Mouse (Mus musculus) midbrain, postnatal 0 days (tissue): Measurements from ENCODE around the gene Nupl2. TPM values are rescaled to one million over a fixed set of nuclear protein-coding genes. Genes with fewer than 3 reads are reported as not detected.

Source experiments
- ATAC-seq: fragments of 200-750 bp; cut with Nextera tagmentation; 2 replicates; pipeline ENCODE4 v1.8.0; 2017; ENCODE audit warnings: moderate number of reproducible peaks, mild to moderate bottlenecking, moderate TSS enrichment, moderate library complexity; ENCODE audit not compliant: low FRiP score
- DNase-seq: peaks from one replicate; pipeline ENCODE4 v3.0.0-alpha.2; 2015; ENCODE audit warnings: low spot score
- H3K27ac ChIP-seq: fragments of 300-500 bp; sonication (generic); 2 replicates; pipeline ENCODE4 v1.5.1; 2014; ENCODE audit warnings: low read depth, mild to moderate bottlenecking, low read length, mixed read lengths
- H3K27me3 ChIP-seq: fragments of 300-500 bp; sonication (generic); 2 replicates; pipeline ENCODE4 v1.6.1; 2014; ENCODE audit warnings: low read length, control low read depth, mixed read lengths; ENCODE audit not compliant: insufficient read depth
- H3K36me3 ChIP-seq: fragments of 300-500 bp; sonication (generic); 2 replicates; pipeline ENCODE4 v1.6.1; 2014; ENCODE audit warnings: low read length, control low read depth, mixed read lengths; ENCODE audit not compliant: insufficient read depth
- H3K4me1 ChIP-seq: fragments of 300-500 bp; sonication (generic); 2 replicates; pipeline ENCODE4 v1.6.1; 2014; ENCODE audit warnings: mild to moderate bottlenecking, control low read depth, antibody characterized with exemption, low read length, mixed read lengths; ENCODE audit not compliant: insufficient read depth
- H3K4me2 ChIP-seq: fragments of 300-500 bp; sonication (generic); 2 replicates; pipeline ENCODE4 v1.6.1; 2014; ENCODE audit warnings: low read depth, mild to moderate bottlenecking, low read length, mixed read lengths; ENCODE audit not compliant: poor library complexity, severe bottlenecking
- H3K4me3 ChIP-seq: fragments of 300-500 bp; sonication (generic); 2 replicates; pipeline ENCODE4 v1.5.1; 2014; ENCODE audit warnings: low read depth, mild to moderate bottlenecking, low read length, moderate library complexity
- H3K9ac ChIP-seq: fragments of 300-500 bp; sonication (generic); replicated peaks from 2 replicates; pipeline ENCODE4 v1.6.1; 2014; ENCODE audit warnings: mild to moderate bottlenecking, low read length, moderate library complexity, mixed read lengths; ENCODE audit not compliant: poor library complexity, severe bottlenecking
- H3K9me3 ChIP-seq: fragments of 300-500 bp; sonication (generic); 2 replicates; pipeline ENCODE4 v1.6.1; 2016; ENCODE audit warnings: low read length, control low read depth
- CTCF ChIP-seq: IDR thresholded peaks from 2 replicates; pipeline ENCODE4 v1.5.1; 2016; ENCODE audit warnings: antibody characterized with exemption, mild to moderate bottlenecking
- WGBS: fragments of 180-500 bp; shearing (Covaris S2); extraction: QIAGEN DNeasy Blood & Tissue Kit; methylation state at CpG from one replicate; pipeline ENCODE4 v1.1.7; 2014; 5-methylcytosine and 5-hydroxymethylcytosine counted together
- polyA plus RNA-seq: library from polyadenylated mRNA; unstranded; fragments of >200 nt; fragmentation: Nextera tagmentation; extraction: Ambion mirVana; gene quantifications from 2 replicates; pipeline ENCODE4 v1.2.1, GENCODE M21; 2015
- total RNA-seq: library from RNA; depleted of rRNA; stranded (reverse); fragments of >200 nt; gene quantifications from 2 replicates; pipeline ENCODE4 v1.2.3, GENCODE M21; 2014; rRNA removed

The Nupl2 gene
- 10.6 and 14.0 TPM in 2 replicates for total RNA-seq
- polyA plus RNA-seq: 9.0 and 9.4 TPM in 2 replicates

DNA sequence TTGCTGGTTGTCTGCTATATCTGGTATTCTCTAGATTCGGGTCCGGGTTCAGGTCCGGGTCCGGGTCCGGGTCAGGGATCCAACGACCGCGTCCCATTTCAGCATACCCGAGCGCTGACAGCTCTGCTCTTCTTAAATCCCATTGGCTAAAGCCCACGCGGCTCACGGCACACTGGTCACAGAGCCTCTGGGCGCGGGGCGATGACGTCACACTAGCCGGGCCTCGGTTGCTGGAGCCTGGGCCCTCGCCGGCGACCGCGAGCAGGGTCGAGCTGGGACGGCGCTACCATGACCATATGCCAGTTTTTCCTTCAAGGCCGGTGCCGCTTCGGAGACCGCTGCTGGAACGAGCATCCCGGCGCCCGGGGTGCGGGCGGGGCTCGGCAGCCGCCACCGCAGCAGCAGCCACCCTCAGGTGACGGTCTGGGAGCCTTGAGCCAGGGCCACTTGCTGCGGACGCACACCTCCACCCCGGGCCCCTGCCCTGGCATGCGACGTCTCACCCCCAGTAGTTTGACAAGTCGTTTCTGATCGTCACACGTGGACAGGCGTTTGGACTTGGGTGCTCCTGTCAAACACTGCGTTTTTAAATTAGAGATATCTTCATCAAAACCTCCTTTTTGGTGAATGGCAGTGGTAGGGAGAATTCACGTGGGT lies at the start of gene Nupl2:
TSS of gene Nupl2 (plus strand) at position 175 of the 657 bp plus-strand sequence.
- ATAC-seq: peak; percentile 97
- H3K4me3 ChIP-seq: peak within 1 kb of the TSS; percentile 92
- TF ChIP-seq CTCF: no peak
- peak within 1 kb of the TSS; percentile 97 for H3K9ac ChIP-seq
- peak within 1 kb of the TSS; percentile 87 for H3K27ac ChIP-seq
- DNase-seq: peak; percentile 98
- H3K27me3 ChIP-seq: no peaks in the 10 kb centered on the region
- WGBS: under 1% methylated on average over 51 of the region's 52 CpGs
- no peaks in the 10 kb centered on the region for H3K9me3 ChIP-seq
- H3K4me1 ChIP-seq: no peaks in the 10 kb centered on the region
- H3K36me3 ChIP-seq: peaks cover 7% of the 10 kb centered on the region
- H3K4me2 ChIP-seq: peak within 1 kb of the TSS; percentile 81

- Histone ChIP-seq H3K4me3 (no peak overlapping the region), H3K9ac (no peak overlapping the region), H3K4me1 (no peaks in the 10 kb centered on the region), H3K4me2 (no peak overlapping the region), H3K9me3 (no peaks in the 10 kb centered on the region), H3K27ac (no peak overlapping the region), H3K36me3 (no peaks in the 10 kb centered on the region), H3K27me3 (no peaks in the 10 kb centered on the region)
- ATAC-seq: no peak
- no peak for DNase-seq
- TF ChIP-seq CTCF: no peak
- WGBS: 94% methylated on average over 2 of the region's 2 CpGs
Observed at GRCm38 (mm10) chr5:24122221-24122620, 42.5 kb upstream of the Nupl2 start.

DNA sequence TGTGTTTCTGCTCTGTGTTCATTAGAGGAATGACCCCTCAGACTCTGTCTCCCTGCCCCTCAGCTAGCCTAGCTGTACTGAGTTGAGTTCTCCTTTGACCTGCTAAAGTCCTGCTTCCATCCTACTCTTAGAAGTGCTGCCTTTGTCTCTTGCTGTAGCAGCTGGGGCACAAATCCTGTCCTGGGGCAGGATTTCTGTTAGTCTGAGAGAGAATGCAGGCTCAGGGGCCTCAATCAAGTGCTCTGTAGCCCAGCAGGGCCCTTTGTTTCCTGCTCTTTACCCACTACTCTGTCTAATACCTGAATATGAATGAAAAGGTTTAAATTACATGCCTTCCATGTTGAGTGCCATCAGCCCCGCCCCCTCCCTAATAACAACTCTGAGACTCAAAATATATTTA lies 40.6 kb upstream of the Nupl2 start:
- no peaks in the 10 kb centered on the region for H3K4me1 ChIP-seq
- H3K9me3 ChIP-seq: no peaks in the 10 kb centered on the region
- H3K9ac ChIP-seq: no peak overlapping the region
- 32% methylated on average over 1 of the region's 1 CpGs for WGBS
- H3K4me2 ChIP-seq: no peak overlapping the region
- no peak overlapping the region for H3K27ac ChIP-seq
- H3K27me3 ChIP-seq: no peaks in the 10 kb centered on the region
- H3K4me3 ChIP-seq: no peak overlapping the region
- ATAC-seq (no peak), DNase-seq (no peak)
- peaks cover 6% of the 10 kb centered on the region; the same call in 1 of the 2 replicates for H3K36me3 ChIP-seq
- no peak for TF ChIP-seq CTCF

GRCm38 (mm10) chr5:24124579-24125276 lies 40.0 kb upstream of the Nupl2 start:
- DNase-seq (no peak), ATAC-seq (no peak)
- Histone ChIP-seq H3K9me3 (no peaks in the 10 kb centered on the region), H3K36me3 (peaks cover 6% of the 10 kb centered on the region; the same call in 1 of the 2 replicates), H3K4me2 (no peak overlapping the region), H3K27me3 (no peaks in the 10 kb centered on the region), H3K27ac (no peak overlapping the region), H3K4me3 (no peak overlapping the region), H3K9ac (no peak overlapping the region), H3K4me1 (no peaks in the 10 kb centered on the region)
- no peak for TF ChIP-seq CTCF
- 29% methylated on average over 3 of the region's 3 CpGs for WGBS

DNA sequence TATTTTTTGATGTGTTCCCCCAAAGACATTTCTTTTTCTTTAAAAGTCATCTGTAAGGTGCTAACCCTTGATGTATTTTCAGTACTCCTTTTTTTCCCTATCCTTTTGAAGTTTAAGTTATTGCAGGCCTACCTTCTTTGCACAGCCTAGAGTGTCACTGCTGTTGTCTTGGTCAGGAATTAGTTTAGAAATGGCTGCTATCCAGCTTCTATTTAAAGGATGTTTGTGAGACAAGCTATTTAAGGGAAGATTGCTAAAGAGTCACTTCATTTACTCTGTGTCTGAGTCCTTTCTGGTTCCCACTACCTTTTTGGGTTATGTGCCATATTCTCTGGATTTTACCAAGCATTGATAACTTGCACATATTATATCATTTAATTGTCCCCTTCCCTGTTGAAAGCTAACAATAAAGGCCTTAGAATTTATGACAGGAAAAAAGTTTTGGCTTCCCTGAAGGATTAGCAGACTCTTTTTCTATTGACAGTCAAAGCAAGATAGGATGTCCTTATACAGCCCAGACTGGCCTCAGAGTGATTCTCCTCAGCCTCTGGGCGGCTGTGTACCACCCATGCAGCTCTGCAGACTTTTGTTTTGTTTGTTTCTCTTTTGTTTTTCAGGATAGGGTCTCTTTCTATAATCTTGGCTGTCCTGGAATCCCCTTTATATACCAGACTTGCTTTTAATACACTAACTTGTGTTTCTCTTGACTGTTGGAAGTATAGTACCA lies 38.7 kb upstream of the Nupl2 start:
- Histone ChIP-seq H3K9me3 (no peaks in the 10 kb centered on the region), H3K27me3 (no peaks in the 10 kb centered on the region), H3K9ac (no peak overlapping the region), H3K27ac (no peak overlapping the region), H3K4me1 (no peaks in the 10 kb centered on the region), H3K4me2 (no peak overlapping the region), H3K36me3 (peaks cover 6% of the 10 kb centered on the region; the same call in 1 of the 2 replicates), H3K4me3 (no peak overlapping the region)
- no peak for TF ChIP-seq CTCF
- WGBS: 55% methylated on average over 1 of the region's 1 CpGs
- ATAC-seq (no peak), DNase-seq (no peak)
